Mouse (Mus musculus) limb, embryonic 14.5 days (tissue): ENCODE results near the gene Zdhhc17. TPM values are rescaled to one million over a fixed set of nuclear protein-coding genes. Genes with fewer than 3 reads are reported as not detected.

Experiments used
- ATAC-seq: fragments of 200-750 bp; cut with Nextera tagmentation; 2 replicates; pipeline ENCODE4 v1.8.0; 2017; ENCODE audit warnings: low read depth, moderate number of reproducible peaks, moderate TSS enrichment; ENCODE audit not compliant: low FRiP score
- DNase-seq: peaks from one replicate; pipeline ENCODE4 v3.0.0-alpha.2; 2015; ENCODE audit warnings: low spot score
- H3K27ac ChIP-seq: fragments of 300-500 bp; sonication (generic); replicated peaks from 2 replicates; pipeline ENCODE4 v1.5.1; 2014; ENCODE audit warnings: low read depth, mild to moderate bottlenecking, low read length, moderate library complexity, mixed read lengths
- H3K27me3 ChIP-seq: fragments of 300-500 bp; sonication (generic); 2 replicates; pipeline ENCODE4 v1.6.1; 2014; ENCODE audit warnings: low read length, mixed read lengths; ENCODE audit not compliant: control insufficient read depth, insufficient read depth
- H3K36me3 ChIP-seq: fragments of 300-500 bp; sonication (generic); 2 replicates; pipeline ENCODE4 v1.6.1; 2014; ENCODE audit warnings: mild to moderate bottlenecking, low read length, moderate library complexity, mixed read lengths; ENCODE audit not compliant: control insufficient read depth, insufficient read depth
- H3K4me1 ChIP-seq: fragments of 300-500 bp; sonication (generic); 2 replicates; pipeline ENCODE4 v1.6.1; 2014; ENCODE audit warnings: antibody characterized with exemption, low read length, mixed read lengths; ENCODE audit not compliant: control insufficient read depth, insufficient read depth
- H3K4me2 ChIP-seq: fragments of 300-500 bp; sonication (generic); replicated peaks from 2 replicates; pipeline ENCODE4 v1.6.1; 2014; ENCODE audit warnings: low read depth, mild to moderate bottlenecking, low read length, moderate library complexity; ENCODE audit not compliant: severe bottlenecking
- H3K4me3 ChIP-seq: fragments of 300-500 bp; sonication (generic); replicated peaks from 2 replicates; pipeline ENCODE4 v1.5.1; 2014; ENCODE audit warnings: low read length
- H3K9ac ChIP-seq: fragments of 300-500 bp; sonication (generic); 2 replicates; pipeline ENCODE4 v1.6.1; 2014; ENCODE audit warnings: mild to moderate bottlenecking, low read depth, low read length, moderate library complexity; ENCODE audit not compliant: severe bottlenecking
- H3K9me3 ChIP-seq: fragments of 300-500 bp; sonication (generic); 2 replicates; pipeline ENCODE4 v1.6.1; 2016; ENCODE audit warnings: low read length; ENCODE audit not compliant: control insufficient read depth
- POLR2A ChIP-seq: fragments of 200-500 bp; IDR thresholded peaks from 2 replicates; pipeline ENCODE4 v1.8.0; 2012; ENCODE audit warnings: inconsistent platforms, mild to moderate bottlenecking, moderate library complexity, borderline replicate concordance; ENCODE audit not compliant: insufficient read depth, insufficient read length; ENCODE audit errors: extremely low read depth
- WGBS: fragments of 180-500 bp; shearing (Covaris S2); extraction: QIAGEN DNeasy Blood & Tissue Kit; methylation state at CpG from one replicate; pipeline ENCODE4 v1.1.7; 2014; 5-methylcytosine and 5-hydroxymethylcytosine counted together
- polyA plus RNA-seq, 2 experiments: library from polyadenylated mRNA; depleted of rRNA in 1 of 2; stranded (reverse) in 1 of 2; unstranded in 1 of 2; fragments of >200 nt; fragmentation: Nextera tagmentation in 1 of 2; extraction: Ambion mirVana in 1 of 2; gene quantifications; 2 replicates each; pipeline versions ENCODE4 v1.2.1 to v1.2.3; 2012 to 2014

Zdhhc17 gene
- polyA plus RNA-seq, 2 experiments: 25.0 to 41.8 TPM

DNA sequence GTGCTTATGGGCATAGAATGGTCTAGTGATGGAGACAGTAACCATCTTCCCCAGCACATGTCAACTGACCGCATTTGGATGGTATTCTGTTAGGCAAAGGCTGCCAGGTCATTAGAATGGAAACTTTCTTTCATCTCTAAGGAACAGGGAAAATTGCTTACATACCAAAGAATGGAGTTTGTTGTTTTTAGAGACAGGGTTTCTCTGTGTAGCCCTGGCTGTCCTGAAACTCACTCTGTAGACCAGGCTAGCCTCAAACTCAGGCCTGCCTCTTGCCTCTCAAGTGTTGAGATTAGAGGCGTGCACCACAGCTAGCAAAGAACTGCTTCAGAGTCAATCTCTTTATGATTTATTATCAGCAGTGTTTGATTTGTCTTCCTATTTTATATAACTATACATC lies 20.9 kb upstream of the Zdhhc17 start:
- no peak for ATAC-seq
- no peak overlapping the region for H3K9ac ChIP-seq
- 76% methylated on average over 2 of the region's 2 CpGs for WGBS

DNA sequence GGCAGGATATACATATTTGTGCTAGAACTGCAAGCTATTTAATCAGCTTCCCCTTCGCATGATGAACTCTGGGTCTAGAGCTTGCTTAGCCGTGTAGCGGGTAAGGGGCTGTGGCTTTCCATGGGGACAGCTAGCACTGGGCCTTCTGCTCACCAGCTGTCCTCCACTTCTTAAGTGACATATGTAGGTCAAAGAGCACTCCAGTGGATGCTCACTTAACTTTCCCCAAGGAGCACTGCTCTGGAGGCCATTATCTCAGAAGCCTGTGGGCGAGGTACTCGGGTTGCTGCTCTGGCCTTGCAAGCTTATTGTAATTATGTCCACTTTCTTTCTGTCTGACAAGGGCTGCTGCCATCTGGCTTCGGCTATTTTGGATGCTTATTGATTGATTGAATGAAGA lies 16.2 kb upstream of the Zdhhc17 start:
- H3K36me3 ChIP-seq: no peaks in the 10 kb centered on the region
- H3K27me3 ChIP-seq: no peaks in the 10 kb centered on the region
- no peak overlapping the region for H3K4me3 ChIP-seq
- no peak overlapping the region for H3K27ac ChIP-seq
- no peak overlapping the region for H3K9ac ChIP-seq
- TF ChIP-seq POLR2A: no peak
- no peak for ATAC-seq
- WGBS: 80% methylated on average over 6 of the region's 6 CpGs
- no peak overlapping the region for H3K4me2 ChIP-seq
- H3K9me3 ChIP-seq: no peaks in the 10 kb centered on the region
- peaks cover 3% of the 10 kb centered on the region; the same call in 1 of the 2 replicates for H3K4me1 ChIP-seq
- DNase-seq: no peak

More for the DNA sequence above, 20.9 kb upstream of the Zdhhc17 start:
- H3K4me1 ChIP-seq: peaks cover 3% of the 10 kb centered on the region; the same call in 1 of the 2 replicates
- TF ChIP-seq POLR2A: no peak
- H3K27me3 ChIP-seq: no peaks in the 10 kb centered on the region
- H3K4me3 ChIP-seq: no peak overlapping the region
- H3K27ac ChIP-seq: no peak overlapping the region
- H3K36me3 ChIP-seq: no peaks in the 10 kb centered on the region
- no peak for DNase-seq
- no peaks in the 10 kb centered on the region for H3K9me3 ChIP-seq
- H3K4me2 ChIP-seq: no peak overlapping the region

DNA sequence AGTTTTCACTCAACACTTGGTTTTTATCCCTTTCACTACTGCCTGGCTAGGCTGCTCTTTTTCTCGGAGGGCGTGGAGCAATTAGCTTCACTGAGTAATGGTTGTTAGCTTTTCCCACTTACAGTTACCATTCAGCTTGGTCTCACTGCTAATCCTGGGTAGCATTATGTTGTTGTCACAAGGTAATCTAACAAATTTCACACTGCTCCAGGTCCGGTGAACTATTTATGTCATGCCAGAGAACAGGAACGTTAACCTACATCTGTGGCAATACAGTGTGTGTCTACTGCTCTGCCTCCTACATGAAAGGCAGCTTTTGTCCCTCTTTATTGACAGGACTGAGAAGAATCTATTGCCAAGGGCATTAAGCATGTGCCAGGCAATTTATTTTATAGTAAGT lies 14.8 kb upstream of the Zdhhc17 start:
- WGBS: 53% methylated on average over 4 of the region's 4 CpGs
- no peaks in the 10 kb centered on the region for H3K4me1 ChIP-seq
- no peak overlapping the region for H3K4me3 ChIP-seq
- TF ChIP-seq POLR2A: no peak
- H3K36me3 ChIP-seq: no peaks in the 10 kb centered on the region
- no peaks in the 10 kb centered on the region for H3K27me3 ChIP-seq
- H3K27ac ChIP-seq: no peak overlapping the region
- no peak overlapping the region for H3K9ac ChIP-seq
- ATAC-seq (no peak), DNase-seq (no peak)
- no peaks in the 10 kb centered on the region for H3K9me3 ChIP-seq
- no peak overlapping the region for H3K4me2 ChIP-seq

DNA sequence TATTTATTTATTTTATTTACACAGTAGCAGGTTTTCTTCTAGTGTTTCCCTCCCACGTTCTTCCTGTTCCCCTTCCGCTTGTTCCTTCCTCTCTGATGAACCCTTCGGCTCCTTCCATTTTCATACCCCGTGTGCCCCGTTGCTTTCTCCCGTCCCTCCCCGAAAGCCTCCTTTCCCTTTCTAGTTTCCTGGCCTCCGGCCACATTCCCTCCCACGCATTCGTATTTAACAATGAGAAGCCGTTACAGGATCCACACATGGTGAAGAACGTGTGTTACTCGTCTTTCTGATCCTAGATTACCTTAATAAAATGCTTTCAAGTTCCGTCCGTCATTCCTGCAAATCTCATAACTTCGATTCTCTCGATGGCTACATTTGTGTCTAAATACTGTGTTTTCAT lies 4.5 kb upstream of the Zdhhc17 start:
- H3K36me3 ChIP-seq: no peaks in the 10 kb centered on the region
- H3K9me3 ChIP-seq: no peaks in the 10 kb centered on the region
- no peak overlapping the region for H3K27ac ChIP-seq
- H3K4me1 ChIP-seq: no peaks in the 10 kb centered on the region
- no peak overlapping the region for H3K9ac ChIP-seq
- no peak overlapping the region for H3K4me3 ChIP-seq
- H3K27me3 ChIP-seq: no peaks in the 10 kb centered on the region
- no peak overlapping the region for H3K4me2 ChIP-seq
- WGBS: 77% methylated on average over 17 of the region's 17 CpGs
- DNase-seq: no peak
- TF ChIP-seq POLR2A: no peak
- no peak for ATAC-seq

DNA sequence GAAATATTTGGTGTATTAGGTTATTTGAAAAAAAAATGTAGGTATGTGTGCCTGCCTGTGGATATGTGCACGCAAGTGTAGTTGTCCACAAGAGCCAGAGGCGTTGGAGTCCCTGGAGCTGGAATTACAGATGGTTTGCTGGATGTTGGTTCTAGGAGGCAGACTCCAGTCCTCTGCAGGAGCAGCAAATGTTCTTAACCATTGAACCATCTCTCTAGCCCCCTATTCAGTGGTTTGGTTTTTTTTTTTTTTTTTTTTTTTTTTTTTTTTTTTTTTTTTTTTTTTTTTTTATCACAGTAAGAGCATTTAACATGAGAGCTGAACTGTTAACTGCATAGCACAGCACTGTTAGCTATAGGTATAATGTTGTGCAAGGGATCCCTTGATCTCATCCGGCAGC lies 3.3 kb upstream of the Zdhhc17 start:
- TF ChIP-seq POLR2A: no peak
- H3K27me3 ChIP-seq: no peaks in the 10 kb centered on the region
- no peaks in the 10 kb centered on the region for H3K9me3 ChIP-seq
- WGBS: 94% methylated on average over 3 of the region's 3 CpGs
- no peak for DNase-seq
- H3K4me2 ChIP-seq: no peak overlapping the region
- H3K27ac ChIP-seq: no peak overlapping the region
- no peak overlapping the region for H3K9ac ChIP-seq
- no peak for ATAC-seq
- H3K4me1 ChIP-seq: 0 out of 2 replicates have a peak, but pooled peaks cover 2% of the 10 kb centered on the region
- no peak overlapping the region for H3K4me3 ChIP-seq
- H3K36me3 ChIP-seq: no peaks in the 10 kb centered on the region
